Mouse (Mus musculus) hindbrain, embryonic 14.5 days (tissue): ENCODE measurements at regions not wholly inside any gene's neighbourhood (a gene's known extent, or its start where the extent isn't known, plus 50 kb on each side); places are given as distances from the start of the nearest gene placed in this dataset.

Experiments
- ATAC-seq: fragments of 200-750 bp; cut with Nextera tagmentation; 2 replicates; pipeline ENCODE4 v1.8.0; 2017; ENCODE audit warnings: moderate number of reproducible peaks, mild to moderate bottlenecking, moderate TSS enrichment, moderate library complexity; ENCODE audit not compliant: low FRiP score
- DNase-seq: peaks from one replicate; pipeline ENCODE4 v3.0.0-alpha.2; 2015; ENCODE audit warnings: low spot score
- H3K27ac ChIP-seq: fragments of 300-500 bp; sonication (generic); 2 replicates; pipeline ENCODE4 v1.5.1; 2014; ENCODE audit warnings: mild to moderate bottlenecking, moderate library complexity
- H3K27me3 ChIP-seq: fragments of 300-500 bp; sonication (generic); 2 replicates; pipeline ENCODE4 v1.6.1; 2014; ENCODE audit warnings: mild to moderate bottlenecking, low read length, mixed read lengths; ENCODE audit not compliant: control insufficient read depth, insufficient read depth
- H3K36me3 ChIP-seq: fragments of 300-500 bp; sonication (generic); replicated peaks from 2 replicates; pipeline ENCODE4 v1.6.1; 2014; ENCODE audit not compliant: control insufficient read depth, insufficient read depth
- H3K4me1 ChIP-seq: fragments of 300-500 bp; sonication (generic); replicated peaks from 2 replicates; pipeline ENCODE4 v1.6.1; 2014; ENCODE audit warnings: antibody characterized with exemption, low read length, mixed read lengths; ENCODE audit not compliant: control insufficient read depth, insufficient read depth
- H3K4me2 ChIP-seq: fragments of 300-500 bp; sonication (generic); replicated peaks from 2 replicates; pipeline ENCODE4 v1.6.1; 2014; ENCODE audit warnings: mild to moderate bottlenecking, moderate library complexity
- H3K4me3 ChIP-seq: fragments of 300-500 bp; sonication (generic); replicated peaks from 2 replicates; pipeline ENCODE4 v1.5.1; 2014; ENCODE audit warnings: mild to moderate bottlenecking, low read length
- H3K9ac ChIP-seq: fragments of 300-500 bp; sonication (generic); 2 replicates; pipeline ENCODE4 v1.6.1; 2014
- H3K9me3 ChIP-seq: fragments of 300-500 bp; sonication (generic); 2 replicates; pipeline ENCODE4 v1.6.1; 2016; ENCODE audit warnings: low read length; ENCODE audit not compliant: control insufficient read depth
- WGBS: fragments of 180-500 bp; shearing (Covaris S2); extraction: QIAGEN DNeasy Blood & Tissue Kit; methylation state at CpG from one replicate; pipeline ENCODE4 v1.1.7; 2014; 5-methylcytosine and 5-hydroxymethylcytosine counted together

GRCm38 (mm10) chr3:8310379-8311128 lies 1299.3 kb downstream of the Zfp704 start:
- Histone ChIP-seq H3K27me3 (no peaks in the 10 kb centered on the region), H3K4me1 (peaks cover 11% of the 10 kb centered on the region), H3K36me3 (no peaks in the 10 kb centered on the region), H3K4me2 (no peak overlapping the region), H3K9me3 (no peaks in the 10 kb centered on the region), H3K27ac (peak overlapping the region; percentile 68), H3K9ac (no peak overlapping the region), H3K4me3 (no peak overlapping the region)
- DNase-seq (peak; percentile 47), ATAC-seq (peak; percentile 93)
- WGBS = 33% methylated on average over 4 of the region's 4 CpGs

GRCm38 (mm10) chr3:8307296-8307695 lies 1302.6 kb downstream of the Zfp704 start:
- WGBS = 77% methylated on average over 3 of the region's 3 CpGs
- Histone ChIP-seq H3K9me3 (no peaks in the 10 kb centered on the region), H3K36me3 (no peaks in the 10 kb centered on the region), H3K27me3 (no peaks in the 10 kb centered on the region), H3K27ac (no peak overlapping the region), H3K4me3 (no peak overlapping the region), H3K9ac (no peak overlapping the region), H3K4me1 (peaks cover 11% of the 10 kb centered on the region), H3K4me2 (no peak overlapping the region)
- DNase-seq (no peak), ATAC-seq (no peak)

DNA sequence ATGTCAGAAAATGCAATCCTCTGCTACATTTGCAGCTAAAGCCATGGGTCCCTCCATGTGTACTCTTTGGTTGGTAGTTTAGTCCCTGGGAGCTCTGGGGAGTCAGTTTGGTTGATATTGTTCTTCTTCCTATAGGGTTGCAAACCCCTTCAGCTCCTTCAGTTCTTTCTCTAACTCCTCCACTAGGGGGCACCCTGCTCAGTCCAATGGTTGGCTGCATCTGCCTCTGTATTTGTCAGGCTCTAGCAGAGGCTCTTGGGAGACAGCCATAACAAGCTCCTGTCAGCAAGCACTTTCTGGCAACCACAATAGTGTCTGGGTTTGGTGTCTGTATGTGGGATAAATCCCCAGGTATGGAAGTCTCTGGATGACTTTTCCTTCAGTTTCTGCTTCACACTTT lies 1305.1 kb downstream of the Zfp704 start:
- Histone ChIP-seq H3K36me3 (no peaks in the 10 kb centered on the region), H3K4me2 (no peak overlapping the region), H3K9ac (no peak overlapping the region), H3K4me3 (no peak overlapping the region), H3K27me3 (no peaks in the 10 kb centered on the region), H3K9me3 (no peaks in the 10 kb centered on the region), H3K4me1 (no peaks in the 10 kb centered on the region), H3K27ac (no peak overlapping the region)
- ATAC-seq = no peak
- DNase-seq = no peak

DNA sequence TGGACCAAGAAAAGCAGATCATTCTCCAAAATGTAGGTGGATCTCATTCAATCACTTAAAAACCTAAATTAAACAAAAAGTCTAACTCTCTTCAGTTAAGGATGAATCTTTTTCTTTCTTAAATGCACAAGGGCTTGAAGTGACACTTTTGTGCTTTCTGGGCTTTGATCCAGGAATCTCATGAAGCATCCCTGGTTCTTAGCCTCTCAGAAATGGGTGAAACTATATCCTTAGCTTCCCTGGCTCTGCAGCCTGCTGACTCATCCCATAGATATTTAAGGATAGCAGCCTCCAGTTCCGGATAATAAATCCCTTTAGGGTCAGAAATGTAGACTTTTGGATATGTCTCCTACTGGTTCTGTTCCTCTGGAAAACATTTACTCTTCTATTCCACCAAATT lies 1316.8 kb downstream of the Zfp704 start:
- Histone ChIP-seq H3K27ac (no peak overlapping the region), H3K4me2 (no peak overlapping the region), H3K36me3 (no peaks in the 10 kb centered on the region), H3K27me3 (no peaks in the 10 kb centered on the region), H3K4me1 (no peaks in the 10 kb centered on the region), H3K4me3 (no peak overlapping the region), H3K9ac (no peak overlapping the region), H3K9me3 (no peaks in the 10 kb centered on the region)
- DNase-seq (no peak), ATAC-seq (no peak)
- 97% methylated on average over 1 of the region's 1 CpGs for WGBS

DNA sequence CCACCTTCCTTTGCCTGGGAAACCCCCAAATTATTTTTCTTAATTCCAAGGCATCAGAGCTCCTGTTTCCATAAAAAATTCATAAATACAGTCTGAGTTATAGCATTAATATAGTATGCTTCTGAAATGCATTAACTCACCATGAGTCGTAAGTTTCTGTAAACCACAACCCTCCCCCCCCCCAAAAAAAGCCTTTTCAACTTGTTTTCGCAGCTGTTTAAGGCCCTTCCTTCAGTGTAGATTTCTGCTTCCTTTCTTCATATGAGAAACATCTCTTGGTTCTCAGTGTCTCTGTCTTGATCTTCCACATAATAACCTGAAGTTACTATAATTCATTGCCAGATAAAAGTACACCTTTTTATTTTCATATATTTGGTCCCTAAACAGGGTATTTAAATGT lies 1320.3 kb downstream of the Zfp704 start:
- Histone ChIP-seq H3K4me3 (no peak overlapping the region), H3K4me1 (no peaks in the 10 kb centered on the region), H3K9me3 (no peaks in the 10 kb centered on the region), H3K36me3 (no peaks in the 10 kb centered on the region), H3K9ac (no peak overlapping the region), H3K4me2 (no peak overlapping the region), H3K27ac (no peak overlapping the region), H3K27me3 (no peaks in the 10 kb centered on the region)
- ATAC-seq (no peak), DNase-seq (no peak)
- WGBS = 80% methylated on average over 2 of the region's 2 CpGs

GRCm38 (mm10) chr3:8288437-8288836 lies 1321.4 kb downstream of the Zfp704 start:
- DNase-seq (no peak), ATAC-seq (no peak)
- Histone ChIP-seq H3K9me3 (no peaks in the 10 kb centered on the region), H3K27me3 (no peaks in the 10 kb centered on the region), H3K36me3 (no peaks in the 10 kb centered on the region), H3K4me2 (no peak overlapping the region), H3K4me1 (no peaks in the 10 kb centered on the region), H3K4me3 (no peak overlapping the region), H3K9ac (no peak overlapping the region), H3K27ac (no peak overlapping the region)
- 78% methylated on average over 1 of the region's 1 CpGs for WGBS

GRCm38 (mm10) chr3:8284655-8285428 lies 1325.0 kb downstream of the Zfp704 start:
- Histone ChIP-seq H3K9me3 (no peaks in the 10 kb centered on the region), H3K27ac (no peak overlapping the region), H3K27me3 (no peaks in the 10 kb centered on the region), H3K36me3 (no peaks in the 10 kb centered on the region), H3K4me3 (no peak overlapping the region), H3K4me1 (no peaks in the 10 kb centered on the region), H3K4me2 (no peak overlapping the region), H3K9ac (no peak overlapping the region)
- 59% methylated on average over 14 of the region's 14 CpGs for WGBS
- DNase-seq (no peak), ATAC-seq (0 out of 2 replicates have a peak, but pooled peaks have one; percentile 17)

DNA sequence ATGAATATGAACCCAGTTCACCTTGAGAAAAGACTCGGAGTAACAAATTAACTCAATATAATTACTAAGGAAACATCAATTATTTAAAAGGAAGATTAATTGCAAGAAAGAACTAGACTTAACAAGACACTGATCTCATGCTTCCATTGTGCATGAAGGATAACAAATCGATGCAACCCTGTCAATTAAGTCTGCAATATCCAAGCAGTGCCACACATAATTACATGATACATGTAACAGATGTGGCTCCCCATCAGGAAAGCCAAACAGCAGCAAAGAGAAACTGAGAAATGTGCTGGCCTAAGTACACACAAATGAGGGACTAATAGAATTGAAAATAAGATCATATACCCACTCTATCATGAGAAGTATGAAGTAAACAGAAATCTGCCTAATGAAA lies 1327.5 kb downstream of the Zfp704 start:
- ATAC-seq = peak; percentile 57; the same call in 1 of the 2 replicates
- 35% methylated on average over 2 of the region's 2 CpGs for WGBS

DNA sequence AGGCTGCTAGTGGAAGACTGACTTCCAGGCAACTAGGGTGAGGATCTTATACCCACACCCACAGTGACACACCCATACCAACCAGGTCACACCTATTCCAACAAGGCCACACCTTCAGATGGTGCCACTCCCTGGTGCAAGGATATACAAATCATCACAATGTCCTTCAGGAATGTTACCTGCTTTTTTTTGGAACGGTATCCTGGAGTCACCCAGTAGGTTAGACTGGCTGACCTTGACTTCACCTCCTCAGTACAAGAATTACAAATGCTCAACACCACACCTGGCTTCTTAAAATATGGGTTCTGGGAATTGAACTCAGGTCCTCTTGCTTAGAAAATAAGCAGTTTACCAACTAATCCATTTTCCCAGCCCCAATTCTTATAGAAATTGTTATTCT lies 1333.2 kb downstream of the Zfp704 start:
- no peak overlapping the region for H3K27ac ChIP-seq
- no peak overlapping the region for H3K9ac ChIP-seq
- DNase-seq (no peak), ATAC-seq (no peak)
- H3K27me3 ChIP-seq = no peaks in the 10 kb centered on the region
- no peaks in the 10 kb centered on the region for H3K36me3 ChIP-seq
- WGBS = 84% methylated on average over 1 of the region's 1 CpGs
- no peaks in the 10 kb centered on the region for H3K4me1 ChIP-seq
- no peaks in the 10 kb centered on the region for H3K9me3 ChIP-seq
- H3K4me2 ChIP-seq = no peak overlapping the region
- H3K4me3 ChIP-seq = no peak overlapping the region

More for the DNA sequence above, 1327.5 kb downstream of the Zfp704 start:
- Histone ChIP-seq H3K4me2 (no peak overlapping the region), H3K9me3 (no peaks in the 10 kb centered on the region), H3K36me3 (no peaks in the 10 kb centered on the region), H3K4me3 (no peak overlapping the region), H3K27ac (no peak overlapping the region), H3K27me3 (no peaks in the 10 kb centered on the region), H3K9ac (no peak overlapping the region), H3K4me1 (no peaks in the 10 kb centered on the region)
- no peak for DNase-seq
